8 mouse cellular contexts compared by ENCODE assay signal in genomic region chr17:51813784-51814120, GRCm38 (mm10). TPM values are rescaled to one million over a fixed set of nuclear protein-coding genes. Genes with fewer than 3 reads are reported as not detected.
DNase-seq lines count a peak whose midpoint lies in the region; ATAC-seq and TF ChIP-seq lines count a peak whose summit lies in the region.

No protein-coding gene starts in this region.

- no peaks in the 10 kb centered on the region for H3K27me3 ChIP-seq in heart, embryonic 16.5 days (ENCODE audit: control insufficient read depth, insufficient read depth, low read length)
- no peaks in the 10 kb centered on the region for H3K27me3 ChIP-seq in hindbrain, postnatal 0 days (ENCODE audit: insufficient read depth, low read length)
- H3K27me3 ChIP-seq in midbrain, embryonic 14.5 days (ENCODE audit: control insufficient read depth, insufficient read depth, low read length) = no peaks in the 10 kb centered on the region

- peak overlapping the region; percentile 88 for H3K4me2 ChIP-seq in heart, embryonic 16.5 days (ENCODE audit: low read depth, low read length)
- peak overlapping the region; percentile 86 for H3K4me2 ChIP-seq in hindbrain, postnatal 0 days (ENCODE audit: low read depth, low read length)
- peak overlapping the region; percentile 71 for H3K4me2 ChIP-seq in midbrain, embryonic 14.5 days (ENCODE audit: low read length)

- peak overlapping the region; percentile 89 for H3K27ac ChIP-seq in heart, embryonic 16.5 days (ENCODE audit: low read length)
- H3K27ac ChIP-seq in brown adipose tissue, adult 24 weeks (replicated peaks; ENCODE audit: low read depth, low read length) = no peak overlapping the region
- peak overlapping the region; percentile 92; the same call in 1 of the 2 replicates for H3K27ac ChIP-seq in hindbrain, postnatal 0 days
- H3K27ac ChIP-seq in midbrain, embryonic 14.5 days (replicated peaks; ENCODE audit: low read depth, low read length) = peak overlapping the region; percentile 96

- WGBS in heart, embryonic 16.5 days = 2% methylated on average over 6 of the region's 6 CpGs
- WGBS in hindbrain, postnatal 0 days = 2% methylated on average over 6 of the region's 6 CpGs
- WGBS in midbrain, embryonic 14.5 days = 2% methylated on average over 6 of the region's 6 CpGs

- ATAC-seq in heart, embryonic 16.5 days (replicated peaks; ENCODE audit: extremely low read depth, insufficient read depth, low FRiP score) = no peak
- ATAC-seq in hindbrain, postnatal 0 days = no peak; the same call in 1 of the 2 replicates
- ATAC-seq in midbrain, embryonic 14.5 days (ENCODE audit: low FRiP score, low TSS enrichment) = no peak

- no peak for TF ChIP-seq CTCF in hindbrain, postnatal 0 days (IDR thresholded peaks at IDR 0.05; ENCODE audit: low read depth)

- intact Hi-C loops in heart, postnatal 14 days (cut with DNase I) = loop anchor here (2.0 kb wide), 1 partner anchor 19 kb away; the partner anchor contains the start of gene Satb1

- H3K36me3 ChIP-seq in heart, embryonic 16.5 days (ENCODE audit: control insufficient read depth, insufficient read depth) = no peaks in the 10 kb centered on the region
- no peaks in the 10 kb centered on the region for H3K36me3 ChIP-seq in hindbrain, postnatal 0 days (ENCODE audit: insufficient read depth, low read length)
- H3K36me3 ChIP-seq in midbrain, embryonic 14.5 days (ENCODE audit: control insufficient read depth, insufficient read depth, low read length) = 0 out of 2 replicates have a peak, but pooled peaks cover under 1% of the 10 kb centered on the region

- no peak for DNase-seq in heart, postnatal 14 days
- DNase-seq in hindbrain, postnatal 0 days (ENCODE audit: low spot score) = no peak
- no peak for DNase-seq in midbrain, embryonic 14.5 days
- no peak for DNase-seq in left cerebral cortex, adult 8-10 months (ENCODE audit: low spot score in 2 of 2)
- no peak for DNase-seq in frontal cortex, postnatal 14 days (ENCODE audit: low spot score in 2 of 2)
- DNase-seq in thymus, postnatal 10 days (ENCODE audit: low spot score in 2 of 2) = no peak

- no peaks in the 10 kb centered on the region for H3K4me1 ChIP-seq in heart, embryonic 16.5 days (ENCODE audit: control insufficient read depth, insufficient read depth, low read length)
- H3K4me1 ChIP-seq in brown adipose tissue, adult 24 weeks (ENCODE audit: control insufficient read depth, insufficient read depth, insufficient read length, low read length) = no peaks in the 10 kb centered on the region
- no peaks in the 10 kb centered on the region for H3K4me1 ChIP-seq in hindbrain, postnatal 0 days (ENCODE audit: insufficient read depth, low read length)
- H3K4me1 ChIP-seq in midbrain, embryonic 14.5 days (ENCODE audit: control insufficient read depth, insufficient read depth, low read length) = peaks cover 6% of the 10 kb centered on the region; the same call in 1 of the 2 replicates

- peak overlapping the region; percentile 97 for H3K4me3 ChIP-seq in heart, embryonic 16.5 days (ENCODE audit: low read length)
- peak overlapping the region; percentile 50 for H3K4me3 ChIP-seq in brown adipose tissue, adult 24 weeks (ENCODE audit: insufficient read depth, low read depth, low read length)
- H3K4me3 ChIP-seq in hindbrain, postnatal 0 days (ENCODE audit: low read length) = peak overlapping the region; percentile 95
- H3K4me3 ChIP-seq in midbrain, embryonic 14.5 days (replicated peaks; ENCODE audit: low read depth, low read length) = peak overlapping the region; percentile 91

- H3K9me3 ChIP-seq in heart, embryonic 16.5 days (replicated peaks; ENCODE audit: control insufficient read depth, low read length) = no peaks in the 10 kb centered on the region
- no peaks in the 10 kb centered on the region for H3K9me3 ChIP-seq in hindbrain, postnatal 0 days (ENCODE audit: low read length)
- H3K9me3 ChIP-seq in midbrain, embryonic 14.5 days (ENCODE audit: control insufficient read depth, low read length) = no peaks in the 10 kb centered on the region

- peak overlapping the region; percentile 94 for H3K9ac ChIP-seq in heart, embryonic 16.5 days (ENCODE audit: low read length)
- H3K9ac ChIP-seq in hindbrain, postnatal 0 days (replicated peaks; ENCODE audit: low read length) = peak overlapping the region; percentile 83
- H3K9ac ChIP-seq in midbrain, embryonic 14.5 days (replicated peaks; ENCODE audit: low read length) = peak overlapping the region; percentile 94

RNA-seq across cellular contexts. Expression of gene Satb1, which starts 19.3 kb away (rescaled TPM):
- polyA plus RNA-seq in heart, embryonic 16.5 days (2015; fragmentation: Nextera tagmentation; extraction: Ambion mirVana) = 14.0 and 34.0 TPM in 2 replicates
- total RNA-seq in heart, postnatal 14 days (2021) = 10 to 100 TPM; 27.1 to 63.8 TPM
- 4.1 and 4.6 TPM in 2 replicates for polyA plus RNA-seq in brown adipose tissue, adult 24 weeks (2012; ENCODE audit: insufficient read depth, insufficient read length, missing spikeins)
- 37.1 and 44.5 TPM in 2 replicates for total RNA-seq in hindbrain, postnatal 0 days (2014; rRNA removed)
- 21.5 and 26.2 TPM in 2 replicates for polyA plus RNA-seq in hindbrain, postnatal 0 days (2015; fragmentation: Nextera tagmentation; extraction: Ambion mirVana)
- polyA plus RNA-seq in midbrain, embryonic 14.5 days (2014; fragmentation: Nextera tagmentation; extraction: Ambion mirVana) = 26.6 and 34.2 TPM in 2 replicates
- 100 to 1,000 TPM; 108 to 134 (median 114) TPM for total RNA-seq in left cerebral cortex, adult 8-10 months (2022)
